Mouse (Mus musculus) kidney, adult 18-20 months (tissue): ENCODE results near the gene Hist2h3b.

Experiments
- DNase-seq: peaks from one replicate; pipeline ENCODE4 v3.0.0; 2021

Gene Hist2h3b

GRCm38 (mm10) chr3:96300706-96301529, 32.5 kb downstream of the Hist2h3b start:
- no peak for DNase-seq

- DNase-seq = no peak
Observed at GRCm38 (mm10) chr3:96302076-96302475, 33.6 kb downstream of the Hist2h3b start.

- no peak for DNase-seq
Observed at GRCm38 (mm10) chr3:96306506-96306905, 38.1 kb downstream of the Hist2h3b start.

GRCm38 (mm10) chr3:96309441-96309840, 41.0 kb downstream of the Hist2h3b start:
- DNase-seq = no peak

- no peak for DNase-seq
Observed at GRCm38 (mm10) chr3:96312341-96313098, 44.1 kb downstream of the Hist2h3b start.
